Mouse (Mus musculus) lung, postnatal 36 days (tissue): ENCODE data around the gene Fam72a.

ENCODE experiments used
- DNase-seq: peaks from one replicate; pipeline ENCODE4 v3.0.0; 2022; ENCODE audit warnings: mixed read lengths

The Fam72a gene

DNA sequence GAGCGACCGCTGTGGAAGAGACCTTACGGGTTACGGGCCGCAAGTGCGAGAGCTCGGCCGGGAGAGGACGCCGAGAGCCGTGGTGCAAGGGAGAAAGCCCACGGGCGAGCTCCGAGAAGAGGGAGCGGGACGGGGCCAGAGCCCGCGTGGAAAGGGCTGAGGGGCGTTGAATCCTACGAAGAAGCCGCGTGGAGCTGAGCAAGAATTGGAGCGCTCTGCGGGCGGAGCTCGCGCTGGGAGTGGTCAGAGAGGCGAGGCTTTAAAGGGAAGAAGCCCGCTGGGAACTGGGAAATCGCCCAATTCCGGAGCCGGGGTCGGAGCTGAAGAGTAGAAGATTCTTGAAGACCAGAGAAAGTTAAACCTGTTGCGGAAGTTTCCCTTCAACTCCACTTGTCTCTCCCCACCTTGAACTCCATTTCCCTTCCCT is 391 bp downstream of the Fam72a start:
- DNase-seq = peak; percentile 76

DNA sequence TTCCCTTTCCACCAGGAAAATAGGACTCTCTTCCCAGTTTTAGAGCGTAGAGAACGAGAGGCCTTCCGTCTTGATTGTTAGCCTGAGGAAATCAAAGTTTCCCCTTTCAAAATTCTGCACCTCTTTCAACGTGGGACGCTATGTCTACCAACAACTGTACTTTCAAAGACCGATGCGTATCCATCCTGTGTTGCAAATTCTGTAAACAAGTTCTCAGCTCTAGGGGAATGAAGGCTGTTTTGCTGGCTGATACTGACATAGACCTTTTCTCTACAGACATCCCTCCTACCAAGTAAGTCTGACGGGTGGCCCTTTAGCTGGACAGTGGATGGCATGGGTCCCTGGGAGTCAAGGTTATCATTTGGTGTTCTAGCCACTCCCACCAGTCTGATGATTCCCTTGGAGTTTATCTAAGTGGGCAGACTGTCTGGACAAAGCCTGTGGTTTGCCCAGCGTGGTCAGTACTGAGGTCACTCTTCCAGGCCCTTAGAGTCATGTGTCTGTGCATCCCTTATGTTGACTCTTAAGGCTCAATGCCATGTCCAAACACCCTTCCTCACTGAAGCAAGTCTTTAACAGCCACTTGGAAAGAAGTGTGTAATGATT is 961 bp downstream of the Fam72a start:
- DNase-seq = no peak

DNA sequence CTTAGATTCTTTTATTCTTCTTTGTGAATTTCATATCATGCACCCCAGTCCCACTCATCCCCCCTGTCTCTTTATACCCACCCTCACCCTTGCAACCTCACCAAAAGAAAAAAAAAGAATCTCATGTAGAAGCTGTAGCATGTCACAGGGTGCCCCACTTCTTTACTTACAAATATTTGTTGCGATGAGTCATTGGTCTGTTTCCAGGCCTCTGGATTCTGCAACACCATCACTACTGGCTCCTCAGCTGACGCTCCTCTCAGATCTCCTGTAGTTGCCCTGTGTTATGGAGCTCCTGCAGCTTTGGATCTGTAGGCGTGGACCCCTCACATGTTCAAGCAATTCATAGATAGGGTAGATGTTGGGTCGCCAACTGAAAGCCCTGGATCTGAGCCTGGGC is 12.1 kb downstream of the Fam72a start:
- no peak for DNase-seq

GRCm38 (mm10) chr1:131540795-131541194 is 13.1 kb downstream of the Fam72a start:
- DNase-seq = no peak

DNA sequence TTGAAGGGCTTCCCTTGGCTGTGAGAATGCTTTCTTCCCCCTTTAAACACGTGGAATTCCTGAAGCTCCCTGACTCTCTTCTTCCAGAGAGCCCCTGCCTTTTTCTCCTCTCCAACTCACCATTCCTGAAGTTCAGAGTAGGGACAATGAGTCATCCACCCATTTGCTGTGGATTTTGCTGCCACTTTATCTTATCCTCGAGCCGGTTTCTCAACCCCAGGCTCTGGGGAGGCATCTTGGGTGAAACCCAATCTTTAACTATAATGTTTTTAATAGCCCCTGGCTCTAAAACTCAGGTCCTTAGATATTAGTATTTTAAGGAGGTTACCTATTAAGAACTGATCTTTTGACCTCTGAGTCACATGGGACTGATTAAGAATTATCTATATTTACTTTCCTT is 13.7 kb downstream of the Fam72a start:
- DNase-seq = no peak

GRCm38 (mm10) chr1:131541903-131542302 is 14.2 kb downstream of the Fam72a start:
- DNase-seq = no peak

GRCm38 (mm10) chr1:131543886-131544565 is 16.3 kb downstream of the Fam72a start:
- DNase-seq = no peak

DNA sequence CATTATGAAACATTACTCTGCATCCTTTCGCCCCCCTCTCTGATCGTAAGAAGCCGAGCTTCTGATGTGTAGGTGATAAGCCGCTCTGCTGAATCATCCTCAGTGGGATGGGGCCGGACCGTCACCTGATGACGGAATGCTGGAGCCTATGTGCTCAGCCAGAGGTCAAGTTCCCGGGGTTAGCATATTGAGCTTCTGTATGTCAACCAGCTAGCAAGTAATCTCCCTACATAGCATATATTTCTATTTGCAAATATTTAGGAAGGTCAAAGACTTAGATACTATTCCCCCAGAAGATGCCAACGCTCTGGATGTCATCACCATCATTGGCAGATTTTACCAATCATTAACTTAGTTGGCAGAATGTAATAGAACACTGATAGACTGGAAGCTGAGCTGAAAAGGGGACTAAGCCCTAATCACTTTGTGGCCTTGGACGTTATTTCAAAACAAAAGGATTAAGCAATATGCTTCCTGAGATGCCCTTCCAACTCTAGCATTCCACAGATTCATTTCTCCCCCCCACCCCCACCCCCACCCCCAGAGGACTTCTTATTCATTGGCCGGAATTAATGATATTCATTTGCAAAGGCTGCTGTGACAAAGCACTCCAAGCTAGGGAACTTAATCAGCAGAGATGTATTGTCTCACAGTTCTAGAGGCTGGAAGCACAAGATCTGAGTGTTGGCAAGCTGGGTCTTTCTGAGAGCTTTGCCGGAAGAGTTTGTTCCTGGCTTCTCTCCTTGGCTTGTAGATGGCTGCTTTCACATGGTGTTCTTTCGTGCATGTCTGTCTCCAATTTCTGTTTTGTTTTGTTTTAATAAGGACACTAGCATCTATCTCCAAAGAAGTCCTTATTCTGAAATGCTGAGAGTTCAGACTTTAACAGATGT is 19.3 kb downstream of the Fam72a start:
- peak; percentile 56 for DNase-seq

DNA sequence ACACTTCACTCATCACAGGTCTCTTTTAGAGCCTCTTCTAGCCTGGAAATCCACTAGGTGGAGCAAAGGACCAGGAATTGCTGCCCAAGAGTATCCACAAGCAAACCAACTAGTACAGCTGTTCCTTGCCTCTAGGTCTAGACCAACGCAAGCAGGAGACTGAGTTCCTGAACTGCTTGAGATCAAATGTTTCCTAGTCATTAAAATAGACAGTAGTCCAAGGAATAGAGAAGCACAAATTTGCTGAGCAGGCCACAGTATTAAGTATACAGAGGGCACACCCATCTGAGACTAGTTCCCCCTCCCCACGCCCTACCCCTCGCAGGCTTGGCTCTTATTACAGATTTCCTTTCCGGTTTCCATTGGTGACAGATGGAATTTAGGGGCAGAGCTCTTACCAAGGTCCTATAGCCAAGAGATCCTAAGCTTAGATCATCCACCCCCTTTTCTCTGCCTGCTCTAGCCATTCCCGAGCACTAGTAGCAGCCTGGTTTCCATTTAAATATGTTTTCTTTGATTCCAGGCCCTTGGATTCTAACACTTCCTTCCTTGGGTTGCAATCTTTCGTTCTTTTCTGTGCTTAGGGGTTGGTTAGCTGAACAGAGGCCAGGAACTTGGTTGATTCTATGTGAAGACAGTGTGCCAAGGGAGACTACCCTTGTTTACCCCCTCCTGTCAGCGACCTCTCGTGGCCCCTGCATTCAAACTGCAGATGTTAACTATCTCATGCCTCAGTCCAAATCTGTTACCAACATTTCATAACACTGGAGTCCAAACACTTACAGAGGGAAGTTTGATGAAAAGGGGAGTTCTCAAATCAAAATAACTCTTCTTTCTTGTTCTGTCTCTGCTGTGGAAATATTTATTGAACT is 21.0 kb downstream of the Fam72a start:
- peak; percentile 61 for DNase-seq

GRCm38 (mm10) chr1:131551956-131552355 is 24.3 kb downstream of the Fam72a start:
- no peak for DNase-seq

DNA sequence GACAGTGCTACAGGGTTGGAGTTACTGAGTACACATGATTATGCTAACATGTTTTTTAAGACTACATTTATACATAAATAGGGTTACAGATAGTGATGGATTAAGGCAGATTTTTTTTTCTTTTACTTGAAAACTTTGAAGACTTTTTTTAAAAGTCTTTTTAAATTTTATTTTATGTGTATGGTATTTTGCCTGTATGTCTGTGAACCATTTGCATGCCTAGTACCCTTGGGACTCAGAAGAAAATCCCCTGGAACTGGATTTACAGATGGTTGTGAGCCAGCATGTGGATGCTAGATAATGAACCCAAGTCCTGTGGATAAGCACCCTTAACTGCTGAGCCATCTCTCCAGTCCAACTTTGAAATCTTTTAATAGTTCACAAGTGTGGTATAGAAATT is 25.7 kb downstream of the Fam72a start:
- DNase-seq = no peak

GRCm38 (mm10) chr1:131555042-131555812 is 27.5 kb downstream of the Fam72a start:
- DNase-seq = peak; percentile 90

DNA sequence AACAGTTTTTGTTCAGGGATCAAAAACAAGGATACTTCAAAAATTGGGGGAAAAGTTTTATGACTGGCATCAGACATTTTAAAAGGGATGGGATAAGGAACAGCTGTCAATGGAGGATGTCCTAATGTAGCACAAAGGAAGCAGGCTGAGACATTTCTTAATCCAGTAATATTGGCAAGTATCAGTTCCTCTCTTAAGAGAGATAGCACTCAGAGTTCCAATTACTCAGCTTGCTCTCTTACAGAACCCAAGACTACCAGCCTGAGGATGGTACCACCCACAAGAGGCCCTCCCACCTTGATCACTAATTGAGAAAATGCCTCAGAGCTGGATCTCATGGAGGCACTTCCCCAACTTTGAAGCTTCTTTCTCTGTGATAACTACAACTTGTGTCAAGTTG is 32.8 kb downstream of the Fam72a start:
- DNase-seq = peak; percentile 6

DNA sequence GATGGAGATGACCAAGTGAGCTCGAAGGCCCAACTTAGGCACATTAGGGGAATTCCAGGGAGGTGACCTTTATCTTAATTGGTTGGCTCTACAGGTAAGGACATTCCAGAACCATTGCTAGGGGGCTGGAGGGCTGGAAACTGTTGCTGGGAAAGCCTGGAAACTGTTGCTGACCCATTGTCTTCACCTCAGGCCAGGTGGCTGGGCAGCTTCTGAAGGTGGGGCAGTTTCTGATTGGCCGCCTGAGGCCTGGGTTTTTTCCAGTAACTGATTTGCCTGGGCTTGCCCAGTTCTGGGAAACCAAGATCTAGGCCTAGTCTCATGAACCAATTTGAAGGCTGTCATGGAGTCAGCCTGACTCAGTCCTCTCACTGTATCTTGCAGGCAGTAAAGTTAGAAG is 34.4 kb downstream of the Fam72a start:
- no peak for DNase-seq

- DNase-seq = peak; percentile 40
Observed at GRCm38 (mm10) chr1:131566056-131566455, 38.4 kb downstream of the Fam72a start.

- no peak for DNase-seq
Observed at GRCm38 (mm10) chr1:131569721-131570120, 42.0 kb downstream of the Fam72a start.

GRCm38 (mm10) chr1:131570391-131570790 is 42.7 kb downstream of the Fam72a start:
- DNase-seq = no peak

DNA sequence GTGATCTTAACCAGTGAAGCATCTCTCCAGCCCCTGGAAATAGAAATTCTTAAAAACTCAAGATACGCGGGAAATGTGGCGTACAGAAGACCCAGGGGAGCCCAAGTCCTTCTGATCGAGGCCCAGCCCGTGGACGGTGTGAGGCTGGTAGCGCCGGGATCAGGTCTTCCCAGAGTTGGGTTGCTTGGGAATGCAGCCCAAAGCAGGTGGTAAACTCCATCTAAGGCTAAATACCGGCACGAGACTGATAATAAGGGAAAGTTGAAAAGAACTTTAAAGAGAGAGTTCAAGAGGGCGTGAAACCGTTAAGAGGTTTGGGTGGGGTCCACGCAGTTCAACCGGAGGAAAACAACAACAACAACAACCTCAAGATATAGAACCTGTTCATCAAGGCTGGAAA is 46.0 kb downstream of the Fam72a start:
- DNase-seq = no peak

GRCm38 (mm10) chr1:131578943-131579680 is 51.4 kb downstream of the Fam72a start:
- DNase-seq = no peak

DNA sequence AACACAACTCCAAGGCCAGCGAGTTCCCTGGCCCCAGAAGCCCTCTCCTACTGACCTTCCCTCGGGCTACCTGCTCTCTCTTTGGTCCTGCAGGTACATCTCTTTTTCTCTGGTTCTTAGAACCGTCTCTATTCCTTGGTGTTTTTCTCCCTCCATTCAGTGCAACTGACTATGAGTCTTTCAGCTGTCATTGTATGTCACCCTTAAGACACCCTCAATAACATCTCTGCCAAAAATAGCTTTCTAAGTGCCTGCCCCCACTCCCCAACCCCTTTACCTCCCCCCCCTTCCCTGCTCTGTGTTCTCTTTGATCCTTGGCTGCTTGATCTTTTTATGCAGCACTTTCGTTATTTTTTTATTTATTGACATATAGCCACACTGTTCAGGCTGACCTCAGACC is 52.7 kb downstream of the Fam72a start:
- no peak for DNase-seq

DNA sequence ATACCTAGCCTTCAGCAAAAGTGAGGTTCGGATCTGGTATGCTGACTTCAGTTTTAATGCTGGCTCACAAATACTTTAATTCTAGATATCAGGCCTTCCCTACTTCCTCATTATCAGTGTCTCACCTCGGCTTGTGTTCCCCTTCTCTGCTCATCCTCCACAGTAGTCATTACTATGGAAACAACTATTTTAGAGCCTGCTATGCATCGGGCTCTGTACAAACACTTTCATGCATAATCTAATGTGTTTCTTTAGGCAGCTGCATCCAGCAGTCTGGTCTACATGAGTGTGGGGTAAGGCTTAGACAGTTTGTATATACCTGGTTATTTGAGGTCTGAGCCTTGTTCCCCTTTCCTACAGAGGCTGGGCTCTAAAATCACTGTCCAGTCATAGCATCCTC is 55.9 kb downstream of the Fam72a start:
- no peak for DNase-seq
